Mouse (Mus musculus) kidney, embryonic 15.5 days (tissue): ENCODE data around the gene Cfap299. TPM values are rescaled to one million over a fixed set of nuclear protein-coding genes. Genes with fewer than 3 reads are reported as not detected.

Source experiments
- ATAC-seq: fragments of 200-750 bp; cut with Nextera tagmentation; replicated peaks from 2 replicates; pipeline ENCODE4 v1.8.0; 2017; ENCODE audit warnings: moderate TSS enrichment; ENCODE audit not compliant: low FRiP score
- H3K27ac ChIP-seq: fragments of 300-500 bp; sonication (generic); 2 replicates; pipeline ENCODE4 v1.5.1; 2015; ENCODE audit warnings: mild to moderate bottlenecking, inconsistent platforms
- H3K27me3 ChIP-seq: fragments of 300-500 bp; sonication (generic); 2 replicates; pipeline ENCODE4 v1.6.1; 2015; ENCODE audit warnings: inconsistent platforms
- H3K36me3 ChIP-seq: fragments of 300-500 bp; sonication (generic); 2 replicates; pipeline ENCODE4 v1.6.1; 2015; ENCODE audit warnings: inconsistent platforms
- H3K4me1 ChIP-seq: fragments of 300-500 bp; sonication (generic); 2 replicates; pipeline ENCODE4 v1.6.1; 2015; ENCODE audit warnings: inconsistent platforms
- H3K4me2 ChIP-seq: fragments of 300-500 bp; sonication (generic); 2 replicates; pipeline ENCODE4 v1.6.1; 2015; ENCODE audit warnings: moderate library complexity, mild to moderate bottlenecking, inconsistent platforms
- H3K4me3 ChIP-seq: fragments of 300-500 bp; sonication (generic); replicated peaks from 2 replicates; pipeline ENCODE4 v1.5.1; 2015; ENCODE audit warnings: mild to moderate bottlenecking, inconsistent platforms
- H3K9ac ChIP-seq: fragments of 300-500 bp; sonication (generic); 2 replicates; pipeline ENCODE4 v1.6.1; 2015; ENCODE audit warnings: mild to moderate bottlenecking, inconsistent platforms
- H3K9me3 ChIP-seq: fragments of 300-500 bp; sonication (generic); replicated peaks from 2 replicates; pipeline ENCODE4 v1.6.1; 2016; ENCODE audit warnings: inconsistent platforms
- WGBS: fragments of 180-500 bp; shearing (Covaris S2); methylation state at CpG from one replicate; pipeline ENCODE4 v1.1.7; 2015; ENCODE audit warnings: mixed read lengths; 5-methylcytosine and 5-hydroxymethylcytosine counted together
- polyA plus RNA-seq: library from polyadenylated mRNA; unstranded; fragments of >200 nt; fragmentation: Nextera tagmentation; extraction: Ambion mirVana; gene quantifications from 2 replicates; pipeline ENCODE4 v1.2.1, GENCODE M21; 2015

Cfap299 gene
- polyA plus RNA-seq, 1 experiment from 2014 or later: 0.61 TPM

GRCm38 (mm10) chr5:98476539-98476938, 147.4 kb downstream of the Cfap299 start:
- H3K4me1 ChIP-seq: no peaks in the 10 kb centered on the region
- no peak overlapping the region for H3K4me2 ChIP-seq
- no peaks in the 10 kb centered on the region for H3K9me3 ChIP-seq
- 89% methylated on average over 3 of the region's 3 CpGs for WGBS
- ATAC-seq: no peak
- no peaks in the 10 kb centered on the region for H3K36me3 ChIP-seq
- H3K4me3 ChIP-seq: no peak overlapping the region
- no peak overlapping the region for H3K9ac ChIP-seq
- no peak overlapping the region for H3K27ac ChIP-seq
- H3K27me3 ChIP-seq: no peaks in the 10 kb centered on the region

- H3K9me3 ChIP-seq: no peaks in the 10 kb centered on the region
- WGBS: 26% methylated on average over 8 of the region's 8 CpGs
- no peak overlapping the region for H3K27ac ChIP-seq
- no peaks in the 10 kb centered on the region for H3K4me1 ChIP-seq
- H3K9ac ChIP-seq: no peak overlapping the region
- no peak overlapping the region for H3K4me3 ChIP-seq
- no peaks in the 10 kb centered on the region for H3K36me3 ChIP-seq
- H3K27me3 ChIP-seq: no peaks in the 10 kb centered on the region
- H3K4me2 ChIP-seq: no peak overlapping the region
- ATAC-seq: no peak
These were observed 148.2 kb downstream of the Cfap299 start for GRCm38 (mm10) chr5:98477261-98477660.

- Histone ChIP-seq H3K9ac (no peak overlapping the region), H3K9me3 (no peaks in the 10 kb centered on the region), H3K4me3 (no peak overlapping the region), H3K36me3 (no peaks in the 10 kb centered on the region), H3K27ac (no peak overlapping the region), H3K4me1 (no peaks in the 10 kb centered on the region), H3K27me3 (no peaks in the 10 kb centered on the region), H3K4me2 (no peak overlapping the region)
- 77% methylated on average over 5 of the region's 5 CpGs for WGBS
- no peak for ATAC-seq
These were observed 154.4 kb downstream of the Cfap299 start for GRCm38 (mm10) chr5:98483507-98483906.

- Histone ChIP-seq H3K4me1 (no peaks in the 10 kb centered on the region), H3K9me3 (no peaks in the 10 kb centered on the region), H3K9ac (no peak overlapping the region), H3K36me3 (no peaks in the 10 kb centered on the region), H3K27me3 (no peaks in the 10 kb centered on the region), H3K27ac (no peak overlapping the region), H3K4me3 (no peak overlapping the region), H3K4me2 (no peak overlapping the region)
- no peak for ATAC-seq
- 54% methylated on average over 1 of the region's 1 CpGs for WGBS
These were observed 156.1 kb downstream of the Cfap299 start for GRCm38 (mm10) chr5:98485189-98485588.

GRCm38 (mm10) chr5:98498317-98498716, 169.2 kb downstream of the Cfap299 start:
- no peak overlapping the region for H3K4me3 ChIP-seq
- no peaks in the 10 kb centered on the region for H3K36me3 ChIP-seq
- no peaks in the 10 kb centered on the region for H3K9me3 ChIP-seq
- no peaks in the 10 kb centered on the region for H3K27me3 ChIP-seq
- 82% methylated on average over 4 of the region's 4 CpGs for WGBS
- no peak overlapping the region for H3K27ac ChIP-seq
- ATAC-seq: no peak
- no peaks in the 10 kb centered on the region for H3K4me1 ChIP-seq
- H3K9ac ChIP-seq: no peak overlapping the region
- no peak overlapping the region for H3K4me2 ChIP-seq

GRCm38 (mm10) chr5:98516214-98516613, 187.1 kb downstream of the Cfap299 start:
- no peak overlapping the region for H3K4me2 ChIP-seq
- no peaks in the 10 kb centered on the region for H3K4me1 ChIP-seq
- 49% methylated on average over 7 of the region's 7 CpGs for WGBS
- H3K4me3 ChIP-seq: no peak overlapping the region
- H3K27ac ChIP-seq: no peak overlapping the region
- H3K36me3 ChIP-seq: no peaks in the 10 kb centered on the region
- H3K27me3 ChIP-seq: no peaks in the 10 kb centered on the region
- H3K9me3 ChIP-seq: no peaks in the 10 kb centered on the region
- no peak overlapping the region for H3K9ac ChIP-seq
- no peak for ATAC-seq

GRCm38 (mm10) chr5:98520118-98520517, 191.0 kb downstream of the Cfap299 start:
- ATAC-seq: no peak
- Histone ChIP-seq H3K27ac (no peak overlapping the region), H3K27me3 (no peaks in the 10 kb centered on the region), H3K9ac (no peak overlapping the region), H3K36me3 (no peaks in the 10 kb centered on the region), H3K4me2 (no peak overlapping the region), H3K4me1 (no peaks in the 10 kb centered on the region), H3K9me3 (no peaks in the 10 kb centered on the region), H3K4me3 (no peak overlapping the region)
- WGBS: 51% methylated on average over 2 of the region's 2 CpGs

GRCm38 (mm10) chr5:98522270-98522977, 193.3 kb downstream of the Cfap299 start:
- Histone ChIP-seq H3K4me3 (no peak overlapping the region), H3K27me3 (no peaks in the 10 kb centered on the region), H3K4me1 (no peaks in the 10 kb centered on the region), H3K36me3 (no peaks in the 10 kb centered on the region), H3K9me3 (no peaks in the 10 kb centered on the region), H3K9ac (no peak overlapping the region), H3K4me2 (no peak overlapping the region), H3K27ac (no peak overlapping the region)
- no peak for ATAC-seq
- 84% methylated on average over 7 of the region's 7 CpGs for WGBS

- Histone ChIP-seq H3K36me3 (no peaks in the 10 kb centered on the region), H3K4me3 (no peak overlapping the region), H3K4me2 (no peak overlapping the region), H3K4me1 (no peaks in the 10 kb centered on the region), H3K9me3 (no peaks in the 10 kb centered on the region), H3K9ac (no peak overlapping the region), H3K27ac (peak overlapping the region; percentile 34; the same call in 1 of the 2 replicates), H3K27me3 (no peaks in the 10 kb centered on the region)
- 81% methylated on average over 7 of the region's 7 CpGs for WGBS
- no peak for ATAC-seq
These were observed 193.9 kb downstream of the Cfap299 start for GRCm38 (mm10) chr5:98523050-98523449.

- Histone ChIP-seq H3K27me3 (no peaks in the 10 kb centered on the region), H3K4me1 (no peaks in the 10 kb centered on the region), H3K9me3 (no peaks in the 10 kb centered on the region), H3K4me3 (no peak overlapping the region), H3K9ac (no peak overlapping the region), H3K36me3 (no peaks in the 10 kb centered on the region), H3K4me2 (no peak overlapping the region), H3K27ac (0 out of 2 replicates have a peak overlapping the region, but pooled peaks have one; percentile 41)
- ATAC-seq: 0 out of 2 replicates have a peak, but pooled peaks have one; percentile 52
- WGBS: 85% methylated on average over 1 of the region's 1 CpGs
These were observed 194.7 kb downstream of the Cfap299 start for GRCm38 (mm10) chr5:98523783-98524182.

- 84% methylated on average over 1 of the region's 1 CpGs for WGBS
- Histone ChIP-seq H3K36me3 (no peaks in the 10 kb centered on the region), H3K9ac (no peak overlapping the region), H3K4me1 (no peaks in the 10 kb centered on the region), H3K27me3 (no peaks in the 10 kb centered on the region), H3K9me3 (no peaks in the 10 kb centered on the region), H3K4me3 (no peak overlapping the region), H3K4me2 (no peak overlapping the region), H3K27ac (no peak overlapping the region)
- ATAC-seq: no peak
These were observed 212.2 kb downstream of the Cfap299 start for GRCm38 (mm10) chr5:98541333-98541732.

- H3K27me3 ChIP-seq: no peaks in the 10 kb centered on the region
- ATAC-seq: no peak
- H3K9me3 ChIP-seq: no peaks in the 10 kb centered on the region
- H3K36me3 ChIP-seq: no peaks in the 10 kb centered on the region
- no peak overlapping the region for H3K9ac ChIP-seq
- H3K4me1 ChIP-seq: peaks cover 5% of the 10 kb centered on the region; the same call in 1 of the 2 replicates
- H3K27ac ChIP-seq: no peak overlapping the region
- H3K4me3 ChIP-seq: no peak overlapping the region
- no peak overlapping the region for H3K4me2 ChIP-seq
- 30% methylated on average over 5 of the region's 5 CpGs for WGBS
These were observed 221.2 kb downstream of the Cfap299 start for GRCm38 (mm10) chr5:98550285-98550684.

- ATAC-seq: no peak
- no peaks in the 10 kb centered on the region for H3K36me3 ChIP-seq
- no peak overlapping the region for H3K27ac ChIP-seq
- WGBS: 83% methylated on average over 1 of the region's 1 CpGs
- no peaks in the 10 kb centered on the region for H3K27me3 ChIP-seq
- H3K4me1 ChIP-seq: peaks cover 5% of the 10 kb centered on the region; the same call in 1 of the 2 replicates
- H3K9ac ChIP-seq: no peak overlapping the region
- H3K4me2 ChIP-seq: no peak overlapping the region
- H3K9me3 ChIP-seq: no peaks in the 10 kb centered on the region
- no peak overlapping the region for H3K4me3 ChIP-seq
These were observed 221.8 kb downstream of the Cfap299 start for GRCm38 (mm10) chr5:98550873-98551272.
